Mouse (Mus musculus) embryo, embryonic 11 days (tissue): ENCODE results near the gene Bmper.

Experiments
- DNase-seq: peaks from one replicate; pipeline ENCODE4 v3.0.0-alpha.2; 2015

The Bmper gene

GRCm38 (mm10) chr9:23377831-23378730 lies 155.2 kb downstream of the Bmper start:
- DNase-seq: peak; percentile 43

GRCm38 (mm10) chr9:23378731-23379170 lies 155.9 kb downstream of the Bmper start:
- peak; percentile 66 for DNase-seq

GRCm38 (mm10) chr9:23380171-23380835 lies 157.4 kb downstream of the Bmper start:
- peak; percentile 48 for DNase-seq

- DNase-seq: no peak
Observed at GRCm38 (mm10) chr9:23383291-23383690, 160.4 kb downstream of the Bmper start.

- DNase-seq: no peak
Observed at GRCm38 (mm10) chr9:23383837-23384236, 161.0 kb downstream of the Bmper start.

- DNase-seq: no peak
Observed at GRCm38 (mm10) chr9:23384880-23385279, 162.0 kb downstream of the Bmper start.

GRCm38 (mm10) chr9:23386201-23386600 lies 163.3 kb downstream of the Bmper start:
- DNase-seq: no peak

- no peak for DNase-seq
Observed at GRCm38 (mm10) chr9:23390118-23390517, 167.2 kb downstream of the Bmper start.

- peak; percentile 21 for DNase-seq
Observed at GRCm38 (mm10) chr9:23394652-23395317, 171.9 kb downstream of the Bmper start.

GRCm38 (mm10) chr9:23396186-23396585 lies 173.3 kb downstream of the Bmper start:
- no peak for DNase-seq

GRCm38 (mm10) chr9:23397876-23398275 lies 175.0 kb downstream of the Bmper start:
- no peak for DNase-seq

- no peak for DNase-seq
Observed at GRCm38 (mm10) chr9:23399638-23400284, 176.9 kb downstream of the Bmper start.

GRCm38 (mm10) chr9:23407416-23407815 lies 184.5 kb downstream of the Bmper start:
- DNase-seq: no peak

- no peak for DNase-seq
Observed at GRCm38 (mm10) chr9:23407935-23408781, 185.3 kb downstream of the Bmper start.

- DNase-seq: no peak
Observed at GRCm38 (mm10) chr9:23410567-23410966, 187.7 kb downstream of the Bmper start.

- no peak for DNase-seq
Observed at GRCm38 (mm10) chr9:23412956-23413355, 190.1 kb downstream of the Bmper start.

- no peak for DNase-seq
Observed at GRCm38 (mm10) chr9:23419107-23419506, 196.2 kb downstream of the Bmper start.

GRCm38 (mm10) chr9:23423748-23424147 lies 200.9 kb downstream of the Bmper start:
- DNase-seq: no peak

- DNase-seq: no peak
Observed at GRCm38 (mm10) chr9:23432631-23433030, 209.8 kb downstream of the Bmper start.

GRCm38 (mm10) chr9:23433238-23433637 lies 210.4 kb downstream of the Bmper start:
- DNase-seq: no peak

- DNase-seq: peak; percentile 14
Observed at GRCm38 (mm10) chr9:23436751-23437150, 213.9 kb downstream of the Bmper start.

- no peak for DNase-seq
Observed at GRCm38 (mm10) chr9:23438662-23439061, 215.8 kb downstream of the Bmper start.
